Comparison of ENCODE assay signal across 11 mouse cellular contexts in the genomic region with DNA sequence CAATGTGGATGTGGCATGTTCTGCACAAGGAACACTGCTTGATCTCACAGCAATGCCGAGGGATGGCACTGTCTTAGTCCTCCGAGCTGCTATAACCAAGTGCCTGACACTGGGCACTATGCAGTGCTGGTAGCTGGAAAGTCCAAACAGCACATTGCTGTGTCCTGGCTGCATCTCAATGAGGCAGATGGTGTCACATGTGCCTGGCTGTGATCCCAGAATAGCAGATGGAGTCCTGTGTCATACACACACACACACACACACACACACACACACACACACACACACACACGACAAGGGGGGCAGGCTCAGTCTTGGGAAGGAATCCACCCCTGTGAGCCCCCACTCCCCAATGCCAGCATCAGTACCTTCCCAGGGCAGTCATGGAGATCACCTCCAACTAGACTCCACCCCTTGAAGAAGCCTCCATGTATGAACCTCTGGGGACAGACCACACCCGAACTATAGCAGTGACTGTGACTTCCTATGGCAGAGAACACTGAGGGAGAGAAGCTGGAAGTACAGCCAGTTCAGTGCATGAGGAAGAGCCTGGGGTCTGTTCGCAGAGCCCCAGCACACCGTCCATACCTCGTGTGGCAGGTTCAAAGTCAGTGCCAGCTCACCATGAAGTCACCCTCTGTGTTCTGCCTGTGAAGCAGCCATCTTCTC.
DNase-seq lines count a peak whose midpoint lies in the region; ATAC-seq lines count a peak whose summit lies in the region.
"Had no signal": no experiment of that assay in that cellular context is flagged by ENCODE, and none has a peak within 500 bp of the region (broad histone marks: within the 10 kb centered on the region; RNA-seq: fewer than 3 reads in every experiment).

No protein-coding gene starts in this region.

- H3K4me1 ChIP-seq in hindbrain, embryonic 15.5 days (replicated peaks) = peaks cover 10% of the 10 kb centered on the region
- H3K4me1 ChIP-seq in hindbrain, embryonic 10.5 days (replicated peaks) = no peaks in the 10 kb centered on the region
- peaks cover 34% of the 10 kb centered on the region for H3K4me1 ChIP-seq in forebrain, embryonic 16.5 days (replicated peaks; ENCODE audit: control insufficient read depth, insufficient read depth, low read length)
- H3K4me1 ChIP-seq: neural tube, embryonic 12.5 days had no signal

- no peaks in the 10 kb centered on the region for H3K27me3 ChIP-seq in hindbrain, embryonic 15.5 days
- H3K27me3 ChIP-seq in hindbrain, embryonic 10.5 days (ENCODE audit: insufficient read depth, poor library complexity, severe bottlenecking) = no peaks in the 10 kb centered on the region
- no peaks in the 10 kb centered on the region for H3K27me3 ChIP-seq in forebrain, embryonic 16.5 days (replicated peaks; ENCODE audit: control insufficient read depth, insufficient read depth, low read length)
- no peaks in the 10 kb centered on the region for H3K27me3 ChIP-seq in splenic B cell, adult 2 months (ENCODE audit: control insufficient read depth, insufficient read depth, low read length, poor library complexity, severe bottlenecking)
- H3K27me3 ChIP-seq: neural tube, embryonic 12.5 days had no signal

- DNase-seq in hindbrain, embryonic 10.5 days (ENCODE audit: low spot score) = no peak
- DNase-seq in cerebellum, adult 11-12 months = peak; percentile 39
- DNase-seq in layer of hippocampus, postnatal 14 days (ENCODE audit: low spot score in 2 of 2) = peak; percentile 75 to 78
- DNase-seq in splenic B cell, adult 2 months (ENCODE audit: low read depth, low spot score) = peak; percentile 16
- no peak for DNase-seq in thymus, postnatal 14 days

- H3K4me2 ChIP-seq in hindbrain, embryonic 15.5 days = no peak overlapping the region
- H3K4me2 ChIP-seq in forebrain, embryonic 16.5 days (ENCODE audit: low read length) = no peak overlapping the region
- H3K4me2 ChIP-seq: embryonic facial prominence, embryonic 15.5 days; neural tube, embryonic 12.5 days had no signal

- H3K9ac ChIP-seq in hindbrain, embryonic 15.5 days = no peak overlapping the region
- H3K9ac ChIP-seq in forebrain, embryonic 16.5 days (replicated peaks; ENCODE audit: low read depth, low read length) = no peak overlapping the region
- H3K9ac ChIP-seq: embryonic facial prominence, embryonic 15.5 days; neural tube, embryonic 12.5 days had no signal

- H3K4me3 ChIP-seq in hindbrain, embryonic 15.5 days = no peak overlapping the region
- no peak overlapping the region for H3K4me3 ChIP-seq in hindbrain, embryonic 10.5 days
- H3K4me3 ChIP-seq in forebrain, embryonic 16.5 days (replicated peaks; ENCODE audit: low read length) = no peak overlapping the region
- H3K4me3 ChIP-seq: embryonic facial prominence, embryonic 15.5 days; neural tube, embryonic 12.5 days had no signal

- no peaks in the 10 kb centered on the region for H3K36me3 ChIP-seq in hindbrain, embryonic 15.5 days
- H3K36me3 ChIP-seq in hindbrain, embryonic 10.5 days = no peaks in the 10 kb centered on the region
- H3K36me3 ChIP-seq in forebrain, embryonic 16.5 days (ENCODE audit: control insufficient read depth, insufficient read depth) = no peaks in the 10 kb centered on the region
- no peaks in the 10 kb centered on the region for H3K36me3 ChIP-seq in splenic B cell, adult 2 months (ENCODE audit: control insufficient read depth, insufficient read depth, low read length, poor library complexity, severe bottlenecking)
- H3K36me3 ChIP-seq: embryonic facial prominence, embryonic 15.5 days; G1E; neural tube, embryonic 12.5 days had no signal

- no peak overlapping the region for H3K27ac ChIP-seq in hindbrain, embryonic 15.5 days (replicated peaks)
- no peak overlapping the region for H3K27ac ChIP-seq in hindbrain, embryonic 10.5 days
- H3K27ac ChIP-seq in forebrain, embryonic 16.5 days (ENCODE audit: low read length) = peak overlapping the region; percentile 43
- H3K27ac ChIP-seq: embryonic facial prominence, embryonic 15.5 days; neural tube, embryonic 12.5 days had no signal

- peak; percentile 55; the same call in 1 of the 2 replicates for ATAC-seq in hindbrain, embryonic 15.5 days (ENCODE audit: low FRiP score, low read depth)
- ATAC-seq in forebrain, embryonic 16.5 days = peak; percentile 66
- ATAC-seq in monocyte, adult 5-6 weeks (replicated peaks; ENCODE audit: insufficient number of reproducible peaks, low FRiP score, low TSS enrichment, poor library complexity, severe bottlenecking) = no peak

- 66% methylated on average over 7 of the region's 7 CpGs for WGBS in hindbrain, embryonic 15.5 days
- 79% methylated on average over 7 of the region's 7 CpGs for WGBS in hindbrain, embryonic 10.5 days
- WGBS in forebrain, embryonic 16.5 days = 61% methylated on average over 7 of the region's 7 CpGs

- H3K9me3 ChIP-seq in hindbrain, embryonic 15.5 days = no peaks in the 10 kb centered on the region
- no peaks in the 10 kb centered on the region for H3K9me3 ChIP-seq in hindbrain, embryonic 10.5 days
- no peaks in the 10 kb centered on the region for H3K9me3 ChIP-seq in forebrain, embryonic 16.5 days (ENCODE audit: control insufficient read depth, low read length)
- H3K9me3 ChIP-seq: embryonic facial prominence, embryonic 15.5 days; neural tube, embryonic 12.5 days had no signal

Comparison
In these comparisons a context has a peak if more than half of its experiments do, and no peak if none do; other contexts are left out.
1. DNase-seq: peak in cerebellum, adult 11-12 months (single experiment), layer of hippocampus, postnatal 14 days (2 of 2) and splenic B cell, adult 2 months (single experiment); none in hindbrain, embryonic 10.5 days (single experiment) and thymus, postnatal 14 days (single experiment).